Mouse (Mus musculus) frontal cortex, adult 2 months (tissue): Measurements from ENCODE around the gene Pigt. TPM values are rescaled to one million over a fixed set of nuclear protein-coding genes. Genes with fewer than 3 reads are reported as not detected.
A peak's percentile ranks its signal among the peaks of the same experiment; 100 is the strongest.

Experiments used
- DNase-seq, 2 experiments: peaks; one replicate each; pipeline ENCODE4 v3.0.0; 2022; ENCODE audit warnings: low spot score in 1 of 2; ENCODE audit errors: extremely low spot score in 1 of 2
- polyA plus RNA-seq: library from polyadenylated mRNA; depleted of rRNA; stranded (reverse); fragments of >200 nt; gene quantifications from 2 replicates; pipeline ENCODE4 v1.2.3, GENCODE M21; 2012

Gene Pigt
- polyA plus RNA-seq, 1 experiment, result 80.6 TPM

DNA sequence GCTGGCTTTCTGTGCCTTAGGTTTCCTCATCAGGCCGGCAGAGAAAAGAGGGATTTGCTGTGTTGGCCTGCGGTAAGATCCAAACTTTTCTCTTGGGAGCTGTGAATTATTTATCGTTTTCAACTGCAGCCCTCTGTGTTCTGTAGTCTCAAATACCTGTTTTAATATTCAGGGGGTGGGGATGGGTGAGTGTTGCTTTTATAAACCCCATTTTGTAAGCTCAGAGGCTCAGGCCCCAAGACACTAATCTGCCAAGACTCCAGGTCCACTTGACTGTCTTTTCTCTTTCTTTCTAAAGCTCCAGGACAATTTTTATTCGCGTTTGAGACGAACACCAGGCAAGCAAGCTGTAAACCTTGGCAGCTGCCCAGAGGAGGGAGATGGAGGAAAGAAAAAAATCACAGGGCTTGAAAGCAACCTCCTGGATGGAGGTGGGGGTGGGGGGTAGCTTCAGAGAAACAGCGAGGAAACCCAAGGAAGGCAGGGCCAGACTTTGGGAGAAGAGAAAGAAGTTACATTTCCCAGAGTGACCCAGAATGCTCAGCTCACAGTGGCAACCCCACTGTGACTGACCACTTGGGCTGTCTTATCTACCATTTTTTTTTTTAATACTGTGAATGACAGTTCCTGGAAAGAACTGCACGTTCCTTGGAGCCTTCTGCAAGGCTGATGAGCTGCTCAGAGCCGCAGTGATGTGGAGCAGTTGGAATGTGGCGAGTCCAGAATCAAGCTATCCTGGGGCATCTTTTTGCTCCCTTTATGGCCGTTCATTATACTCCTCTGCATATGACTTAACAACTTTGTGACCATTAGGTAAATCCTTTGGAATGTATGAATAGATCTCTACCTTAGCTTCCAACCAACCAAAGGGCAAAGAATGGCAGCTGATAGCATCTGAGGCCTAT, 21.2 kb downstream of the Pigt start:
- DNase-seq, result peak in 1 of 2 experiments; percentile 31

DNA sequence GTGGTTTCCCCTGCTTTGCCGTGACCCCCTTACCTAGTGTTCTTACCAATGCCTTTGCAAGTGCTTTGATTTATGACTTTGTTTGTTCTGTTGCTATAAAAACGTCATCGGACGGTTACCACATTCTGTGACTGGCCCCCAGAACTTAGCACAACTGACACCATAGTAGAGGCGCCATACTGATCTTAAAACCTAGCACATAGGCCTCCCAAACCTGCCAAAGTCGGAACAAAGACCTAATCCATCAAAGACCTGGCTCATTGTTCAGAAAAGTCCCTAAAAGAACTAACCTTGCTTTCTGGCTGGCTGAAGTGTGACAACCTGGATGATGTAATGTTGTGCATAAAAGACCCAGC, 21.8 kb downstream of the Pigt start:
- DNase-seq, result no peak

DNA sequence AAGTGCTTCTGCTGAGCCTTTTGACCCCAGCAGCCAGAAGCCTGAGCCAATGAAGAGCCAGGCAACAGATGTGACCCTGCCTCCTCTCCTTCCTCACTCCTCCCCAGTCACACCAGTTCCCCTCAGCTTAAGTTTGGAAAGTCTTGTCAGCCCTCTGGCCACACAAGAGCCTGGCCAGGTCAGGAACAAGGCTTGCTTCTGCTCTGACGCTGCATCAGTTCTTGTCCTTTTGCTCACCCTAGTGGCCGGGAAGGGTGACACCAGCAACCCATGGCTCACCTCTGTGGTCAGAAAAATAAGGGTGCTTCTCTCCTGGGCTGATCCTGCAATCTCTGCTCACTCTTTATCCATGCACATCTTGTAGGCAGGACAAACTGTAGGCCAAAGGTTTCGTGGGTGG, 23.5 kb downstream of the Pigt start:
- peak in 1 of 2 experiments; percentile 32 for DNase-seq

DNA sequence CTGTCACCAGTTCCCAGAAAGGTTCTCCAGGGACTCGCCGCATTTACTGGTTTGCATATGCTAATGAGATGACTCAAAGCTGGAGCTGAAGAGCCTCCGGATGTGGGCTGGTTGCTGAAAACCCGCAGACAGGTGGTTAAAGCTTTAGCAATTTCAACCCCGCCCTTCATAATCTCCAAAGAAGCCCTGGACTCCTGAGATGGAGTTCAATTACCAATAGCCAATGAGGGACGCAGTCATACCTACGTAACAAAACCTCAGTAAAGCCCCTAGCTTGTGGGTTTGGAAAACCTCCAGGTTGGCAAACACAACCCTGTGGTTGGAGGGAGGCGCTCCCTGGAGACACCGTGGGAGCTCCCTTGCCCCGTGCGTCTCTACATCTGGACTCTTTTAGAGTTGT, 24.5 kb downstream of the Pigt start:
- peak in 1 of 2 experiments; percentile 46 for DNase-seq

DNA sequence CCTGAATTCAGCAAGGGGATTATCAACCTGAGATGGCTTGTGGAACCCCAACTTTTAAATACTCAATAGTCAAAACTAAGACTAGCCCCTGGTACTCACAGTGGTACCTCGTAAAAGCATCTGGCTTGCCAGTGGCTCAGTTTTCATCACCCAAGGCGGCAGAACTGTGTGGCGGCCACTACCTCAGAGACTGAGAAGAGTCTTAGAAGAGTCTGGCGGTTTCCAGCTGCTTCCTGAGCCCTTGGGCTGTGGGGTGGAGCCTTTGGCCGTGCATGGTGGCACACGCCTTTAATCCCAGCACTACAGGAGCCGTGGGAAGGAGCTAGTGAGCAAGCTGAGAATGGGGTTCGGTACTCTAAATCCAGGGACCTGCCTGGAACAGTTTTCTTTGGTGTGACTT, 25.0 kb downstream of the Pigt start:
- no peak for DNase-seq

DNA sequence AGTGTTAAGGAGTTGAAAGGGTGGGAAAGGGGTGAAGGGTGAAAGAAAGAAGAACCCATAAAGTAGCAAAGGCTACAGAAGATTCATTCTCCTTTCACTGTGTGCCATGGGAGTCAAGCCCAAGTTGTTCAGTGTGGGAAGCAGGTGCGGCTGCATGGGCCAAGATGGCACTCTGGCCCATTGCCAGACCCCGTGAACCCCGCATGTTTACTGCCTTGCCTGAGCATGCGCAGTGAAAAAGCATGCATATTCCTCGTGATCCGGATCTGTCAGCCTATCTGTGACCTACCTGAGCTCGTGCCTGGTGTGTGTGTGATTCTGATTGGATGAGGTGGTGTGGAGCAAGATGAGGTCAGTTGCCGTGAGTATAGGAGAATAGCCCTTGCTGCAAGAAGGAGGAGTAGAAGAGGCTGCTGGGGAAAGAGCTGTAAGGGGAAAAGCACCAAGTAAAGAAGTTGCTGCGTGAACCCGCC, 26.0 kb downstream of the Pigt start:
- no peak for DNase-seq

DNA sequence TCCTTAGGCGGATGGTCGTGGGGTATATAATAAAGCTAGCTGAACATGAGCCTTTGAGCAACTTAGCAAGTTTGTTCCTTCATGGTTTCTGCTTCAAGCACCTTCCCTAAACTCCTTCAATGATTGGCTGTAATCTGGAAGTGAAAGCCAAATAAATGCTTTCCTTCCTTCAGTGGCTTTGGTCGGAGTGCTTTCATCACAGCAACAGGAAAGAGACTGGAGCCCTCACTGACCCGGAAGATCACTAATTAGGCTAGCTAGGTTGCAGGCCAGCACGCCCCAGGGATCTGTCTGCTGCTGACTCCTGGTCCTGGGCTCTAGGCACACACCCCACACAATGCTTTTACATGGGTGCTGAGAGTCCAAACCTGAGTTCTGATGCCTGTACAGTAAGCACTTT, 31.2 kb downstream of the Pigt start:
- no peak for DNase-seq

DNA sequence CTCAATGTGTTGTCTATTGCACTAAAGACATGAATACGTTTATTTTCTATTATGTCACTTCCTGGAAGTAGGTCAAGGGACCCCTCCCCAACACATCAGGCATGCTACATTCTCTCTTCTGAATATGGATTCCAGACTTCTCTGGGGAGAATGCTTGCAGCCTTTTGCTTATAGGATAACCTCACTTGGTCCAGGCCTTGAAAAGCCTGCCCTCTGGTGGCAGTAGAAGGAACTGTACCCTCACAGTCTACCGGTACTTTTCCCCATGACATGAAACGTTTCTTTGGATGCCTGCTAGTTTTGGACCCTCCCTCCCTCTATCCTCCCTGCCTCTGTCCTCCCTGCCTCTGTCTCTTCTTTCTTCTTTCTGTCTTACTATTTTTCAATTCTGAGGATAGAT, 33.8 kb downstream of the Pigt start:
- peak; percentile 44 to 89 for DNase-seq

DNA sequence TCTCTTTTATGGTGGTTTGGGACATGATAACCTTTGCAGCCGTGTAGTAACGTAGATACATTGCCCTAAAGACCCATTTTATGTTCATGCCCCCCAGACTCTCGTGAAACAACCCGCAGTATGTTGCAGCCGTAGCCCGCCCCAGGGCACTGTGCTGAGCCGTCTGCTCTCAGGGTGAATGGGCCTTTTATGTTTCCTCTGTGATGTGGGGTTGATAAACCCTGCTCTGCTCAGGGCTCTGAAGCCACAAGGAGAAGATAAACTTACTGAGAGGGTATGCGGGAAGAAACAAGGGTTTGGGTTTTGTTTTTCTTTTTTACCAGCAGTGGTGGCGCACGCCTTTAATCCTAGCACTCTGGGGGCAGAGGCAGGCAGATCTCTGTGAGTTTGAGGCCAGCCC, 37.0 kb downstream of the Pigt start:
- DNase-seq, result no peak

DNA sequence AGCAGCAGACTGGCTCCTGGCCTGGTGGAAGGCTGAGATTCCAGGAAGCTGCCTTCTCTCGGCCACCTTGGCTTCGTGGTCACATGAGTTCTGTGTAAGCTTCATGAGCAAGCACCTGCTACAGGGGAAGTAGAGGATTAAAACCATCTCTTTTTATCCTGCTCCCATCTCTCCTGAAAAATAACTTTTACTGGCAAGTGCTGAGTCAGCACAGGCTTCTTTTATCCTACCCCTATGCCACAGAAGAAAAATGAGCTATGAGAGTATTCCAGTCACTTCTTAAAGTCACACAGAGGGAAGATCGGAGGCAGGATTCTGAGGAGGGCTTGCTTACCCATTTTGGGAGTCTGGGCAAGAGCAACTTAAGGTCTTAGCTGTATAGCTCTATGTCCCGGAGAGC, 39.7 kb downstream of the Pigt start:
- DNase-seq, result no peak

DNA sequence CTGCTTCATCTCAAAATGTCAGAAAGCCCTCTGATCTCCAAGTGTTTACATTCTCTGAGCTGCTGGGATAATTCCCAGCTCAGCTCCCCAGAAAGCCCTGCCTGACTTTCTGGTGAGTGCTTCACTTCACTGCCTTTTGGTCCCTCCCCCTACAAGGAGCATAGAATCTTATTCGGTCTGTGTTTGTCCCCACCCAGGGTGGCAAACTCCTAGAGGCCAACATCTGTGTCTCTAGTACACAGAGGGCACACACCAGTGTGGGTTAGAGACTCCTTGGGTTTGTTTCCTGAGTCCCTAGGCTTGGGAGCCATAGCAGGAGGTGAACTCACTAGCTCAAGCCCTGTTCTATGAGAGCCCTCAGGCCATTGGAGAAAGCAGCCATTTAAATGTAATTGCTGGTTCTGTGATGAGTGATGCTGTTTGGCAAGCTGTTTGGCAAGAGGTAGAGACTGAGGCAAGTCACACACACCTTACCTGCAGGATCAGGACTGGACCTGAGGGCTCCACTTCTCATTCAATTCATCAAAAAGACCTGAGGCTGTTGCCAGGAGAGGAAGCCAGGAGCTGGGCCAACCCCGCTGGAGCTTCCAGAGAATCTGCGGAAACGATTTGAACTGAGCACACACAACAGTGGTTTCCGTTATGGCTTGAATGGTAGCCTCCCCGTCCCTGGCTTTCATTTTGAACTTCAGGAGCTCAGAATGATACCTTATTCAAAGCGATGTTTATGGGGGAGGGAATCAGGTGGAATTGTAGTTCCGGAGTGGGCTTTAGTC, 43.5 kb downstream of the Pigt start:
- no peak for DNase-seq

DNA sequence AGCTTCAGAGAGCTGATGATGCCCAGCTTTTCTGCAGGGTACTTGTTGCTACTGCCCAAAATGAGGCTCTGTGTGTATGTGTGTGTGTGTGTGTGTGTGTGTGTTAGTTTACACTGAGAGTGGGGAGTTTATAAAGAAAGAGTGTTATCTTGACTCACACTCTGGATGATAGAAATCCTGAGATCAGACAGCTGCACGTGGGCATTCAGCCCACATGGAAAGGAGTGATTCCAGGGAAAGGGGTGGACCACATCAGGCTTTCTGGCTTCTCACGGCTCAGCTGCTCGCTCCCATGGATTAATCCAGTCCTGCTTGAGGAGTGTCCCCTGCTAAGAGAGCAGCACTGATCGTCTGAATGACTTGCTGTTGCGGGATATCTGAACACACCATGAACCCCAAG, 44.8 kb downstream of the Pigt start:
- peak; percentile 73 to 83 for DNase-seq

DNA sequence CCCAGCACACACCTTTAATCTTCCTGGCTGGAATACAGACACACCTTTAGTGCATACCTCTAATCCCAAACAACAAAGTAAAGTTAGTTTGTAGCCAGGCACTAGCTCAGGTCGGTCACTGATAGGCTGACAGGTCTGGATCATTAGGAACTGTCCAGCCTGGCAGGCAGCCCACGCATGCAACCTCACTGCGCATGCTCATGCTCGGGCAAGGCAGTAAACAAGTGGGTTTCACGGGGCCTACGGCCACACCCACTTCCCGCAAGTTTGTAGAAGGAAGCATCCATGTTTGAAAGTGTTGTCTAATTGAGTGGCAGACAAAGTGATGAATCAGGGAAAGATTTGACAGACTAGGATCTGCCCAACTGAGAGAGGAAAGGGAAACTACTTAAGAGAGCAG, 45.3 kb downstream of the Pigt start:
- DNase-seq, result no peak

DNA sequence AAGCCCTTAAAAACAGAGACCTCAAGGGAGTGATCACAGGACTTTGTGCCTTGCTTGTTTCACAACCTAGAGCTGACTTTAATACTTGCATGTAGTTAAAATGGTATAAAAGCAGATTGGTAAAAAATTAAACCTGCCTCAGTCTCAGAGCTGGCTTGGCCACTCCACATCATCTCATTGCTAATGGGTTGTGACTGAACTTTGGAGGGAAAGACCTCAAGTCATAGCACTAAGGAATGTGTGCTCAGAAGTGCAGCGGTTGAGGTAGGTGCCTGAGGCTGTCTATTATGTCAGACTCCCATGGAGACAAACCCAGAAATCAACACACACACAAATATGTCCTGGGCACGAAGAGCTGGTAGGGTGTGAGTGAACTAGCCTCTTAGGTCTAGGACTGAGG, 46.4 kb downstream of the Pigt start:
- no peak for DNase-seq

DNA sequence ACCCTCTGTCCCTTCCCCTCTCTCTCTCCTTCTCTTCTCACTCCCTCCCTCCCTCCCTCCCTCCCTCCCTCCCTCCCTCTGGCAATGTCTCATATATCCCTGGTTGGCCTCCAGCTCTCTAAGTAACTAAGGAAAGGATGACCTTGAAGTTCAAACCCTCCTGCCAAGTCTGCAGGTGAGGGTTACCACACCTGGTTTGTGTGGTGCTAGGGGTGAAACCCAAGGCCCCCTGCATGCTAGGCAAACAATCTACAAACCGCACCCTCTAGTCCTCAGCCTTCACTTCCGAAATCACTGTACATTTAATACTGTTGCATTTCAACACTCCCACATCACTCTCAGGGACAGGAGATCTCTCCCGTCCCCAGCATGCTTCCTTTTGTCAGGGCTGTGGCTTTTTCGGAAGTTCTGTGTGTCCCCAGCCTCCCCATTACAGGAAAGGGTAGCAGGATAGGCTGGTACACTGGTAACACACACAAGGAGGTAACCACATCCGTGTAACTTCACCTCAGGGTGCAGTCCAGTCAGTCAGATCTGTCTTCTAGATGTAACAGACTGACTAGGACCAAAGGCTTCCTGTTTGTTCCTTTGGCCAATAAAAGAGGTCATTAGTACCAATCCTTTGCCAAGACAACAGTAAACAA, 47.3 kb downstream of the Pigt start:
- no peak for DNase-seq

DNA sequence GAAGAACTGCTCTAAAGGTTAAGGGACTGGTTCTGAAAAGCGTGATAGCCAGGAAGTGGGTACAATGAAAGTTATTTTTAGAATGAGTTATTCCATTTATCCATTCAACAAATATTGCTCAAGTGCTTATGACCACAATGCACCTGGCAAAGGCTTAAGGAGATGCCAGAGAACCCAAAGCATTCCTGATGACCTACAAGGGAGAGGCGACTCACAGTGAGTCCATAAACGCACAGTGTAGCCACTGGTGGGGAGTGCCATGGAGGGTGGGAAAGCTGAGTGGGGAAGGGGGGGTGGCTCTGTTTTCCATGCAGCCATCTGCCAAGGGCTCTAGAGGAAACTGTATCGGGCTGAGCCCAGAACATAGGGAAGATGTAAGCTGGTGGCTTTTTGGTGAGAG, 52.0 kb downstream of the Pigt start:
- DNase-seq, result no peak

DNA sequence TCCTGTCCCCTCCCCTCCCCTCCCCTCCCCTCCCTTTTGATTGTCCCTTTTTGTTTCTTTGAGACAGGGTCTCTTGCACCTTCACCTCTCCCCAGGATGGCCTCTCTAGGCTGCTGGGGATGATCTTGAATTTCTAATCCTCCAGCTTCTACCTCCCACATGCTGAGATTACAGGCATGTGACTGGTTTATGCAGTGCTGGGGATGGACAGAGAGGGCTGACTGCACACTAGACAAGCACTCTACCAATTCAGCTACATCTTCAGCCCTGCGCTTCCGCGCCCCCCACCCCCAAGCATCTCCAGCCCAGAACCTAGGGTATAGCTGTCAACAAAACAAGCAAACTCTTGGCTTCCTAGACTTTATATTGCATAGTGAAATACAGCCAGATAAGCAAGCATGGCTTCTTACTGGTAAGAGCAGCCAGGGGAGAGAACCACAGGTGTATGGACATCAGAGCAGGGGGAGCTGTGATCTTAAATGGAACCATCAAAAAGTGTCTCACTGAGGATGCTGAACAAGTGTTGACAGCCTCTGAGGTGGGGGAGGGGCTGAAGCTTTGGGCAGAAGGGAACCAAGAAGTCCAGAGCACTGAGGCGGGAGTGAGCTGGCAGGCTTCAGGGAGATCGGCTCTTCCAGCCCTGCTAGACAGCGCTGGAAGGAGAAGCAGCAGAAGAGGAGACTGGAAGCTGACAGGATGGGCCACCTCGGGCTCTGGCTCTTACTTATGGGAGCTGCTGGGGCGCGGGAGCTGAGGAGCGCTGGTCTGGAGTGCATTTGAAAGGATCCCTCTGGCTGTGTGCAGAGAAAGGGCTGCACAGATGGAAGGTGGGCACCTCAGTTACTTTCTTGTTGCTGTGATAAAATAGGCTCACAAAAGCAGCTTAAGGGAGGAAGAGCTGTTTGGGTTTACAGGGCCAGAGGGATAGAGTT, 52.9 kb downstream of the Pigt start:
- peak; percentile 22 to 51 for DNase-seq

DNA sequence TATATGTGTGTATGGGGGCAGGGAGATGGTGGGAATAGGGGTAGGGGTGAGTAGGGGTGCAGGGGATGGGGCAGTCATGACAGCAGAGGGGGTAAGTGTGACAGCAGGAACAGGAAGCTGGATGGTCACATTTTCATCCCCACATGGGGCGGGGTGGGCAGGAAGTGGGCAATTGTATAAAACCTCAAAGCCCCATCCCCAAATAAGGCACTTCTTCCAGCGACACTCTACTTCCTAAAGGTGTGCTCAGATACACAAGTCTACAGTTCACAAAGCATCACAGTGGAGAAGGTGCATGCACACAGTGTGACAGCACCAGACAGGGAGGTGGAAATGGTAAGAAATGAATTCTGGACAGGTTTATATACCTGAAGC, 53.6 kb downstream of the Pigt start:
- no peak for DNase-seq

DNA sequence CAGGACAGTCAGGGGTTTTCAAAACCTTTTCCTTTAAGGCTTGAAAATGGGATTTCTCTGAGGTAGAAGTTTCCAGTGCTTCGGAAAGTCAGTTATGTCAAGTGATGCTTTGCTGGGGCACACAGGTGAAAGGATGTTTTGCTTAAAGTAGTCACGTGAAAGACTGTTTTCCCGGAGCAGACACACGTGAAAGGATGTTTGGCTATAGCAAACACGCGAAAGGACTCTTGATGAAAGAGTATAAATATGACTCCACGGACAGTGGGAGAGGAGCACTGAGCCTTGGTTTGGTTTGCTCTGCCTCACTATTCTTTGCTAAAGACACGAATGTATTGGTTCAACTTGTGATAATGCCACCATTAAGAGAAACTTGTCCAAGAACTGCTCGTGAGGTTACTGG, 54.2 kb downstream of the Pigt start:
- DNase-seq, result no peak
